Mouse (Mus musculus) midbrain, embryonic 10.5 days (tissue): ENCODE data around the gene Dnm2. TPM values are rescaled to one million over a fixed set of nuclear protein-coding genes. Genes with fewer than 3 reads are reported as not detected.
A peak's percentile ranks its signal among the peaks of the same experiment; 100 is the strongest.

Experiments used
- DNase-seq: peaks from one replicate; pipeline ENCODE4 v3.0.0-alpha.2; 2017; ENCODE audit warnings: low spot score
- H3K27ac ChIP-seq: fragments of 300-500 bp; sonication (generic); replicated peaks from 2 replicates; pipeline ENCODE4 v1.5.1; 2016; ENCODE audit warnings: mild to moderate bottlenecking
- H3K27me3 ChIP-seq: fragments of 300-500 bp; sonication (generic); 2 replicates; pipeline ENCODE4 v1.6.1; 2016; ENCODE audit warnings: low read depth, mild to moderate bottlenecking; ENCODE audit not compliant: poor library complexity, severe bottlenecking
- H3K36me3 ChIP-seq: fragments of 300-500 bp; sonication (generic); 2 replicates; pipeline ENCODE4 v1.6.1; 2016; ENCODE audit warnings: mild to moderate bottlenecking, moderate library complexity
- H3K4me1 ChIP-seq: fragments of 300-500 bp; sonication (generic); 2 replicates; pipeline ENCODE4 v1.6.1; 2016
- H3K4me3 ChIP-seq: fragments of 300-500 bp; sonication (generic); 2 replicates; pipeline ENCODE4 v1.5.1; 2016; ENCODE audit warnings: mild to moderate bottlenecking, moderate library complexity
- H3K9me3 ChIP-seq: fragments of 300-500 bp; sonication (generic); replicated peaks from 2 replicates; pipeline ENCODE4 v1.6.1; 2016; ENCODE audit warnings: mild to moderate bottlenecking
- WGBS: fragments of 180-500 bp; shearing (Covaris S2); methylation state at CpG from one replicate; pipeline ENCODE4 v1.1.7; 2016; 5-methylcytosine and 5-hydroxymethylcytosine counted together
- polyA plus RNA-seq: library from polyadenylated mRNA; unstranded; fragments of >200 nt; fragmentation: Nextera tagmentation; extraction: Ambion mirVana; gene quantifications from 2 replicates; pipeline ENCODE4 v1.2.1, GENCODE M21; 2016

Dnm2 gene
- polyA plus RNA-seq = 70.4 and 75.0 TPM in 2 replicates

- Histone ChIP-seq H3K36me3 (peaks cover 24% of the 10 kb centered on the region), H3K27ac (peak within 1 kb of the TSS; percentile 86), H3K4me1 (peaks cover 20% of the 10 kb centered on the region), H3K9me3 (no peaks in the 10 kb centered on the region), H3K4me3 (peak within 1 kb of the TSS; percentile 92), H3K27me3 (no peaks in the 10 kb centered on the region)
- peak; percentile 96 for DNase-seq
- WGBS = under 1% methylated on average over 82 of the region's 82 CpGs
Observed at GRCm38 (mm10) chr9:21424631-21425555, at the start of gene Dnm2. Dnm2 (plus strand) TSS chr9:21424908.

GRCm38 (mm10) chr9:21379195-21379594, 45.5 kb upstream of the Dnm2 start:
- 88% methylated on average over 3 of the region's 3 CpGs for WGBS
- Histone ChIP-seq H3K36me3 (peaks cover 77% of the 10 kb centered on the region), H3K9me3 (no peaks in the 10 kb centered on the region)

GRCm38 (mm10) chr9:21380868-21381267, 43.8 kb upstream of the Dnm2 start:
- H3K27me3 ChIP-seq = no peaks in the 10 kb centered on the region
- H3K4me1 ChIP-seq = peaks cover 14% of the 10 kb centered on the region
- DNase-seq = no peak
- peaks cover 62% of the 10 kb centered on the region for H3K36me3 ChIP-seq
- H3K9me3 ChIP-seq = no peaks in the 10 kb centered on the region
- H3K4me3 ChIP-seq = no peak overlapping the region
- no peak overlapping the region for H3K27ac ChIP-seq

More at GRCm38 (mm10) chr9:21379195-21379594, 45.5 kb upstream of the Dnm2 start:
- no peak overlapping the region for H3K27ac ChIP-seq
- DNase-seq = no peak
- H3K27me3 ChIP-seq = no peaks in the 10 kb centered on the region
- H3K4me3 ChIP-seq = no peak overlapping the region
- H3K4me1 ChIP-seq = peaks cover 15% of the 10 kb centered on the region

- no peak for DNase-seq
- Histone ChIP-seq H3K4me3 (no peak overlapping the region), H3K4me1 (peaks cover 5% of the 10 kb centered on the region; the same call in 1 of the 2 replicates), H3K36me3 (peaks cover 65% of the 10 kb centered on the region), H3K27me3 (no peaks in the 10 kb centered on the region), H3K27ac (no peak overlapping the region), H3K9me3 (no peaks in the 10 kb centered on the region)
Observed at GRCm38 (mm10) chr9:21383966-21384365, 40.7 kb upstream of the Dnm2 start.

GRCm38 (mm10) chr9:21392646-21393175, 32.0 kb upstream of the Dnm2 start:
- Histone ChIP-seq H3K27me3 (no peaks in the 10 kb centered on the region), H3K27ac (no peak overlapping the region), H3K9me3 (no peaks in the 10 kb centered on the region), H3K4me3 (no peak overlapping the region), H3K4me1 (no peaks in the 10 kb centered on the region), H3K36me3 (peaks cover 100% of the 10 kb centered on the region)
- DNase-seq = no peak
- WGBS = 94% methylated on average over 10 of the region's 10 CpGs

- Histone ChIP-seq H3K27me3 (no peaks in the 10 kb centered on the region), H3K27ac (no peak overlapping the region), H3K4me3 (no peak overlapping the region), H3K9me3 (no peaks in the 10 kb centered on the region), H3K36me3 (peaks cover 100% of the 10 kb centered on the region), H3K4me1 (no peaks in the 10 kb centered on the region)
- no peak for DNase-seq
- WGBS = 91% methylated on average over 3 of the region's 3 CpGs
Observed at GRCm38 (mm10) chr9:21395692-21396091, 29.0 kb upstream of the Dnm2 start.

GRCm38 (mm10) chr9:21397170-21397569, 27.5 kb upstream of the Dnm2 start:
- Histone ChIP-seq H3K27ac (no peak overlapping the region), H3K27me3 (no peaks in the 10 kb centered on the region), H3K36me3 (peaks cover 100% of the 10 kb centered on the region), H3K4me3 (no peak overlapping the region), H3K9me3 (no peaks in the 10 kb centered on the region), H3K4me1 (no peaks in the 10 kb centered on the region)
- no peak for DNase-seq
- WGBS = 90% methylated on average over 3 of the region's 3 CpGs

GRCm38 (mm10) chr9:21401042-21401441, 23.7 kb upstream of the Dnm2 start:
- Histone ChIP-seq H3K4me3 (no peak overlapping the region), H3K27ac (no peak overlapping the region), H3K27me3 (no peaks in the 10 kb centered on the region), H3K4me1 (no peaks in the 10 kb centered on the region), H3K9me3 (no peaks in the 10 kb centered on the region), H3K36me3 (peaks cover 100% of the 10 kb centered on the region)
- DNase-seq = no peak
- WGBS = 95% methylated on average over 9 of the region's 9 CpGs

- no peak for DNase-seq
- Histone ChIP-seq H3K27ac (no peak overlapping the region), H3K27me3 (no peaks in the 10 kb centered on the region), H3K4me3 (no peak overlapping the region), H3K9me3 (no peaks in the 10 kb centered on the region), H3K36me3 (peaks cover 96% of the 10 kb centered on the region), H3K4me1 (no peaks in the 10 kb centered on the region)
- WGBS = 90% methylated on average over 11 of the region's 11 CpGs
Observed at GRCm38 (mm10) chr9:21402764-21403253, 21.9 kb upstream of the Dnm2 start.

- no peak overlapping the region for H3K4me3 ChIP-seq
- DNase-seq = no peak
- WGBS = 93% methylated on average over 5 of the region's 5 CpGs
- H3K9me3 ChIP-seq = no peaks in the 10 kb centered on the region
- H3K27me3 ChIP-seq = no peaks in the 10 kb centered on the region
- H3K4me1 ChIP-seq = no peaks in the 10 kb centered on the region
- peaks cover 89% of the 10 kb centered on the region for H3K36me3 ChIP-seq
- no peak overlapping the region for H3K27ac ChIP-seq
Observed at GRCm38 (mm10) chr9:21403745-21404144, 21.0 kb upstream of the Dnm2 start.

GRCm38 (mm10) chr9:21405525-21405924, 19.2 kb upstream of the Dnm2 start:
- no peak for DNase-seq
- Histone ChIP-seq H3K4me1 (no peaks in the 10 kb centered on the region), H3K36me3 (peaks cover 72% of the 10 kb centered on the region), H3K4me3 (no peak overlapping the region), H3K9me3 (no peaks in the 10 kb centered on the region), H3K27me3 (no peaks in the 10 kb centered on the region), H3K27ac (no peak overlapping the region)
- 90% methylated on average over 4 of the region's 4 CpGs for WGBS

- Histone ChIP-seq H3K36me3 (peaks cover 47% of the 10 kb centered on the region), H3K9me3 (no peaks in the 10 kb centered on the region), H3K4me3 (no peak overlapping the region), H3K27me3 (no peaks in the 10 kb centered on the region), H3K27ac (no peak overlapping the region), H3K4me1 (peaks cover 17% of the 10 kb centered on the region)
- WGBS = 27% methylated on average over 4 of the region's 4 CpGs
- no peak for DNase-seq
Observed at GRCm38 (mm10) chr9:21407951-21408350, 16.8 kb upstream of the Dnm2 start.

- 78% methylated on average over 7 of the region's 7 CpGs for WGBS
Observed at GRCm38 (mm10) chr9:21408624-21409023, 16.1 kb upstream of the Dnm2 start.

More at GRCm38 (mm10) chr9:21408624-21409023, 16.1 kb upstream of the Dnm2 start:
- Histone ChIP-seq H3K4me1 (peaks cover 17% of the 10 kb centered on the region), H3K27me3 (no peaks in the 10 kb centered on the region), H3K4me3 (no peak overlapping the region), H3K9me3 (no peaks in the 10 kb centered on the region), H3K27ac (no peak overlapping the region), H3K36me3 (peaks cover 41% of the 10 kb centered on the region)
- no peak for DNase-seq
